Mouse (Mus musculus): Measurements from ENCODE around the gene Dgkh. TPM values are rescaled to one million over a fixed set of nuclear protein-coding genes. Genes with fewer than 3 reads are reported as not detected.

Gene Dgkh
- total RNA-seq, 2 experiments from 2014 or later = 76.6 to 81.8 TPM

Other genes with a start within 250 kb of the Dgkh start
- 100 to 1,000 TPM; 169 to 185 TPM for gene Akap11, start 196.0 kb downstream of the Dgkh start, total RNA-seq (2021)
- 10 to 100 TPM; 24.2 to 24.9 TPM for gene Vwa8, start 116.3 kb upstream of the Dgkh start, total RNA-seq (2021)

Measured in layer of hippocampus, postnatal 14 days (tissue).